Mouse (Mus musculus) Patski (cell line): Measurements from ENCODE around the gene Sfxn3. TPM values are rescaled to one million over a fixed set of nuclear protein-coding genes. Genes with fewer than 3 reads are reported as not detected.

Experiments
- ATAC-seq: fragments of 100-300 bp; one replicate; pipeline ENCODE4 v1.8.0; 2021
- CTCF ChIA-PET: fragments of 350-600 bp; sonication (Branson Sonifier 250); formaldehyde crosslinking; loops from one replicate; lab custom pipeline; 2022; ENCODE audit warnings: inconsistent platforms; lab: Charles Lee
- POLR2A ChIA-PET: fragments of 350-600 bp; sonication (Branson Sonifier 250); formaldehyde crosslinking; loops from one replicate; lab custom pipeline; 2022; ENCODE audit warnings: antibody characterized with exemption, inconsistent platforms; lab: Charles Lee
- DNase-seq: peaks from one replicate; pipeline ENCODE4 v3.0.0-alpha.2; 2011; ENCODE audit warnings: low read depth, low spot score
- H3K27me3 ChIP-seq: fragments of 371-371 bp; one replicate; pipeline ENCODE4 v1.5.1; 2021
- CTCF ChIP-seq: fragments of 100-300 bp; IDR thresholded peaks from one replicate; pipeline ENCODE4 v1.5.1; 2021
- in situ Hi-C: fragments of 300-500 bp; cut with MboI; formaldehyde crosslinking; loops from 3 replicates; pipeline ENCODE4 v1.11.1; 2018; ENCODE audit warnings: low pct_unique_long_range_greater_than_20kb, mixed read lengths
- polyA plus RNA-seq: library from polyadenylated mRNA; unstranded; gene quantifications from one replicate; pipeline ENCODE4 v1.2.3, GENCODE M21; 2021

Gene Sfxn3
- polyA plus RNA-seq, 1 experiment from 2014 or later, result 77.1 TPM

- TF ChIP-seq CTCF, result no peak
- CTCF ChIA-PET, result no interaction called here
- POLR2A ChIA-PET, result no interaction called here
- no peak for DNase-seq
- in situ Hi-C loops, result no loop called here
- no peak for ATAC-seq
- peaks cover 15% of the 10 kb centered on the region for H3K27me3 ChIP-seq
Observed at GRCm38 (mm10) chr19:45040214-45040613, 7.1 kb upstream of the Sfxn3 start.

GRCm38 (mm10) chr19:45044389-45044927 lies 2.8 kb upstream of the Sfxn3 start:
- TF ChIP-seq CTCF, result no peak
- POLR2A ChIA-PET, result no interaction called here
- DNase-seq (no peak), ATAC-seq (no peak)
- CTCF ChIA-PET, result interaction anchor here (1.6 kb wide), 1 partner anchor 9 kb away, joined by 5 read pairs; no protein-coding TSS in a partner anchor
- in situ Hi-C loops, result no loop called here
- peaks cover 15% of the 10 kb centered on the region for H3K27me3 ChIP-seq

GRCm38 (mm10) chr19:45045236-45045635 lies 2.1 kb upstream of the Sfxn3 start:
- TF ChIP-seq CTCF, result no peak
- ChIA-PET CTCF (interaction anchor here (1.6 to 4.0 kb wide), 3 partner anchors 9 to 14 kb away, joined by 5 to 31 read pairs (median 11); no protein-coding TSS in a partner anchor), POLR2A (no interaction called here)
- no peak for DNase-seq
- in situ Hi-C loops, result no loop called here
- peaks cover 9% of the 10 kb centered on the region for H3K27me3 ChIP-seq
- ATAC-seq, result no peak

GRCm38 (mm10) chr19:45045651-45046050 lies 1.7 kb upstream of the Sfxn3 start, which contains the start of gene Pdzd7:
Gene Pdzd7 (minus strand): TSS chr19:45045717.
- in situ Hi-C loops, result no loop called here
- POLR2A ChIA-PET, result no interaction called here

DNA sequence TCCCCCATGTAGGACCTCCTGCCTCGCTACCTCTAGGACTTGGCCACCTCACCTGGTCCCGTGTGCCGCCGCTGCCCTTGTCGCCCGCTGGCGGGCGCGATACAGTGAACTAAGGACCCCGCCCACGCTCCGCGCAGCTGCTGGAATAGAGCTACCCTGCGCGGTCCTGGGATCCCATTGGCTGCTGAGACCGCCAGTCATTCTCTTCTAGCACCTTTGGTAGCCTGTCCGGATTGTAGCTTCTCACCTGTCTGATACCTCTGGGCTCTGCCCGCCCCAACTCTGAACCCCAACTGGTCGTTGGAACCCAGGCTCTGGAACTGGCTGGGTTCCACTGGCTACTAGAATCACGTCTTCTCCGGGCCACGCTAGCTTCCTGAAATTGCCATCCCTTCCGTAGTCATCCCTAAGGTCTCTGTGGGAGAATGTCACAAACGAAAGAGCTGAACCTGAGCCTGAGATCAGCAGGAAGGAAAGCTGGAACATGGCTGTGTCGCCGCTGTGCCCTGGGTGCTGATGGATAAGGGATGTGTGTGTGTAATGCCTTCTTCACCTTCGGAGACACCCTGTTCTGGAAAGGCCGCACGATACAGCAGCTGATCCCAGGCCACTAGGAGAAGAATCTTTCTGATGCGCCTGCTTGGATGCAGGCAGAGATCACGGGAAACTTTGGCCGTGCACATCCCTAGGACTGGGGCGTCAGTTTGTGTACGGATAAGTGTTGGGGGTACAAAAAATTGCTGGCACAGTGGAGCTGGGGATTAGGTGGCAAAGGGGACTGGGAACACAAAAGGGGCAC lies 581 bp upstream of the Sfxn3 start:
- ChIA-PET CTCF (interaction anchor here (0.8 to 4.0 kb wide), 12 partner anchors 8 to 150 kb away, joined by 3 to 31 read pairs (median 5); partner anchors contain the start of genes Kazald1 and Lzts2), POLR2A (interaction anchor here (0.7 to 2.9 kb wide), 8 partner anchors 9 to 34 kb away, joined by 3 to 14 read pairs (median 4); partner anchors contain the start of gene Lzts2)
- H3K27me3 ChIP-seq, result peaks cover 4% of the 10 kb centered on the region
- TF ChIP-seq CTCF, result no peak
- DNase-seq (no peak), ATAC-seq (no peak)
- in situ Hi-C loops, result no loop called here

More at GRCm38 (mm10) chr19:45045651-45046050, 1.7 kb upstream of the Sfxn3 start, which contains the start of gene Pdzd7:
- ATAC-seq, result no peak
- peaks cover 5% of the 10 kb centered on the region for H3K27me3 ChIP-seq
- TF ChIP-seq CTCF, result no peak
- no peak for DNase-seq
- CTCF ChIA-PET, result interaction anchor here (1.0 to 4.0 kb wide), 4 partner anchors 8 to 33 kb away, joined by 3 to 31 read pairs (median 8); no protein-coding TSS in a partner anchor

GRCm38 (mm10) chr19:45047935-45048643 lies 786 bp downstream of the Sfxn3 start:
- peaks cover 4% of the 10 kb centered on the region for H3K27me3 ChIP-seq
- TF ChIP-seq CTCF, result no peak
- DNase-seq, result no peak
- in situ Hi-C loops, result no loop called here
- ChIA-PET POLR2A (interaction anchor here (0.9 to 2.9 kb wide), 7 partner anchors 8 to 35 kb away, joined by 3 to 14 read pairs (median 4); partner anchors contain the start of gene Lzts2), CTCF (interaction anchor here (0.9 to 4.0 kb wide), 9 partner anchors 9 to 34 kb away, joined by 3 to 31 read pairs (median 11); partner anchors contain the start of genes Kazald1 and Lzts2)
- ATAC-seq, result peak; percentile 9

- ATAC-seq, result no peak
- TF ChIP-seq CTCF, result no peak
- ChIA-PET POLR2A (interaction anchor here (0.9 to 2.9 kb wide), 3 partner anchors 10 to 27 kb away, joined by 3 to 14 read pairs (median 4); no protein-coding TSS in a partner anchor), CTCF (interaction anchor here (0.9 to 4.0 kb wide), 6 partner anchors 8 to 35 kb away, joined by 3 to 31 read pairs (median 14); partner anchors contain the start of genes Kazald1 and Lzts2)
- in situ Hi-C loops, result no loop called here
- DNase-seq, result no peak
- H3K27me3 ChIP-seq, result peaks cover 4% of the 10 kb centered on the region
Observed at GRCm38 (mm10) chr19:45048644-45049365, 1.5 kb downstream of the Sfxn3 start.

- H3K27me3 ChIP-seq, result peaks cover 1% of the 10 kb centered on the region
- DNase-seq (no peak), ATAC-seq (no peak)
- in situ Hi-C loops, result no loop called here
- CTCF ChIA-PET, result interaction anchor here (2.8 kb wide), 1 partner anchor 36 kb away, joined by 18 read pairs; the partner anchor contains the start of gene Lzts2
- POLR2A ChIA-PET, result no interaction called here
- TF ChIP-seq CTCF, result no peak
Observed at GRCm38 (mm10) chr19:45049523-45049922, 2.2 kb downstream of the Sfxn3 start.

DNA sequence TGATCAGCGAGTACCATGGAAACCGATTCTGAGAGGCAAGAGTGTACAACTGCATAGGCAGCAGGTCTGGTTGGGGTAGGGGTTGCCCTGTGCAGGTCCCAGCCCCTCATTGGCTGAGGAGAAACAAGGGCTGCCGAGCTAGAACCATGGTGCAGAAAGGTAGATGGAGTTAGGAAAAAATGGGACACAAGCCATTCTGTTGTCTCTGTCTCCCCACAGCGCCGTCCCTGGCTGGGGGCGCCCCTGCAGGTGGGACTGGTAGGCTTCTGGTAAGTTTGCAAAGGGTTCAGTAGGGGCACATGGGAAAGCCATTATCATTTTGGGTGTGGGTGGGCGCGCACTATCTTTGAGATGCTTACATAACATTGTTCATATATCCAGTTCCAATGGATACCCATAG lies 6.1 kb downstream of the Sfxn3 start:
- no peaks in the 10 kb centered on the region for H3K27me3 ChIP-seq
- CTCF ChIA-PET, result interaction anchor here (1.3 to 1.9 kb wide), 2 partner anchors 8 to 16 kb away, joined by 3 to 5 read pairs; partner anchors contain the start of gene Pdzd7
- in situ Hi-C loops, result no loop called here
- POLR2A ChIA-PET, result no interaction called here
- no peak for TF ChIP-seq CTCF
- ATAC-seq (no peak), DNase-seq (no peak)
